Mouse (Mus musculus): Measurements from ENCODE around the gene Lilrb4a. TPM values are rescaled to one million over a fixed set of nuclear protein-coding genes. Genes with fewer than 3 reads are reported as not detected.

The Lilrb4a gene
- polyA plus RNA-seq (2012; rRNA removed) = 1.2 and 1.4 TPM in 2 replicates

DNA sequence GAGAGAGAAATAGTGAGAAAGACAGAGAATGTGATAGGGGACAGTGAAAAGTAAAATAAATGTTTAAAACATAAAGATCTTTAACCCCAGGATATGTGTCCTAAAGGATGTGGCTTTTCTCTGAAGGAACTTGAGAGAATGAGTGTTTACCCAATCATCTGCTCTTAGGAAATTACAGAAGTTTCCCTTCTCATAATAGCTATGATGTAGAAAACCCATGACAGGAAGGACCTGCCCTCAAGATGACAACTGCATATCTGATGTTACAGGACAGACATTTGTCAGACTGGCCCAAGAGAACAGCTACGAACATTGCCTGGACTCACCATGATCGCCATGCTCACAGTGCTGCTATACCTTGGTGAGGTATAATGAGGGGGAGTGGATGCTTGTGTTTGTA, at the start of gene Lilrb4a:
Gene Lilrb4a (plus strand): TSS at position 266 of the 400 bp plus-strand sequence.

DNA sequence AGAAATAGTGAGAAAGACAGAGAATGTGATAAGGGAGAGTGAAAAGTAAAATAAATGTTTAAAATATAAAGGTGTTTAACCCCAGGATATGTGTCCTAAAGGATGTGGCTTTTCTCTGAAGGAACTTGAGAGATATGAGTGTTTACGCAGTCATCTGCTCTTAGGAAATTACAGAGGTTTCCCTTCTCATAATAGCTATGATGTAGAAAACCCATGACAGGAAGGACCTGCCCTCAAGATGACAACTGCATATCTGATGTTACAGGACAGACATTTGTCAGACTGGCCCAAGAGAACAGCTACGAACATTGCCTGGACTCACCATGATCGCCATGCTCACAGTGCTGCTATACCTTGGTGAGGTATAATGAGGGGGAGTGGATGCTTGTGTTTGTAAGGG, 10.4 kb upstream of the Lilrb4a start, which contains the start of the genes Gm49339 and Lilr4b:
Gene Gm49339 (plus strand): TSS at position 216 of the 400 bp plus-strand sequence.
Gene Lilr4b (plus strand): TSS at position 236 of the 400 bp plus-strand sequence.

Other genes with a start within 250 kb of the Lilrb4a start
- gene Gm49339, start 10.3 kb upstream of the Lilrb4a start, polyA plus RNA-seq (2012; rRNA removed) = 0.65 TPM in 1 of 2 replicates, not detected in the other
- gene Lilr4b, start 10.3 kb upstream of the Lilrb4a start, polyA plus RNA-seq (2012; rRNA removed) = 0.19 and 0.20 TPM in 2 replicates
- 1.1 and 1.7 TPM in 2 replicates for gene Fam162b, start 99.6 kb downstream of the Lilrb4a start, polyA plus RNA-seq (2012; rRNA removed)
- 0.04 TPM in 1 of 2 replicates, not detected in the other for gene Gprc6a, start 140.5 kb downstream of the Lilrb4a start, polyA plus RNA-seq (2012; rRNA removed)
- 0.08 and 0.17 TPM in 2 replicates for gene Rfx6, start 186.8 kb downstream of the Lilrb4a start, polyA plus RNA-seq (2012; rRNA removed)